Mouse (Mus musculus) adrenal gland, adult 18-20 months (tissue): Measurements from ENCODE around the gene Zfp980. TPM values are rescaled to one million over a fixed set of nuclear protein-coding genes. Genes with fewer than 3 reads are reported as not detected.
"Not testable (repeated sequence)": the region's sequence is repeated elsewhere in the genome, so short reads cannot be mapped to it uniquely, and the experiment has no call there.

ENCODE experiments used
- DNase-seq, 2 experiments: peaks; one replicate each; pipeline ENCODE4 v3.0.0; 2021 to 2022; ENCODE audit warnings: low spot score in 2 of 2
- long read RNA-seq, 2 experiments: library from polyadenylated mRNA; stranded (forward); transcript quantifications; one replicate each; pipeline ENCODE4 v2.0.0; 2021
- total RNA-seq, 2 experiments: library from RNA; stranded (reverse); gene quantifications; 1 replicate in 1 of 2; 2 replicates in 1 of 2; pipeline ENCODE4 v1.2.3; 2021

Gene Zfp980
- total RNA-seq = under 1 TPM in 1 of 2 experiments, not detected in 1; 0.20 TPM
- long read RNA-seq, experiment 1 = 0 reads
- long read RNA-seq, experiment 2 = 0 reads

DNA sequence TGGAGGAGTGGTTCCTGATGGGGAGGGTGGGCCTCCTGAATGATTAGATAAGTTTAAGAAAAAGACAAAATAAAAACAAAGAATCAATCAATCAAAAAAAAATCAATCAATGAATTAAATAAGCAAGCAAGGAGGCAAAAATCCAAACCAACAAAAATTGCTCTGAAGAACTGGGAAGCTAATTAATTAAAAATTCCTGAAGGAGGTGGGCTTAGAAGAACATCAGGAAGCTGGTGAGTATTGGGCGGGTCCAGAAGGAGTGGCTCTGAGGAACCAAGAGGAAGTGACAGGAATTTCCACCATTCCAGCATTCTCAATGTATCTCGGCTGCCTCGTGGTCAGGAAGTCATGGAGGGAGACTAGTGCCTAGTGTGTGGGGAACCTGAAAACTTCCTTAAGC lies at the start of gene Zfp980:
Zfp980 (plus strand) TSS at position 301 of the 400 bp plus-strand sequence.
- not testable (repeated sequence) for DNase-seq

DNA sequence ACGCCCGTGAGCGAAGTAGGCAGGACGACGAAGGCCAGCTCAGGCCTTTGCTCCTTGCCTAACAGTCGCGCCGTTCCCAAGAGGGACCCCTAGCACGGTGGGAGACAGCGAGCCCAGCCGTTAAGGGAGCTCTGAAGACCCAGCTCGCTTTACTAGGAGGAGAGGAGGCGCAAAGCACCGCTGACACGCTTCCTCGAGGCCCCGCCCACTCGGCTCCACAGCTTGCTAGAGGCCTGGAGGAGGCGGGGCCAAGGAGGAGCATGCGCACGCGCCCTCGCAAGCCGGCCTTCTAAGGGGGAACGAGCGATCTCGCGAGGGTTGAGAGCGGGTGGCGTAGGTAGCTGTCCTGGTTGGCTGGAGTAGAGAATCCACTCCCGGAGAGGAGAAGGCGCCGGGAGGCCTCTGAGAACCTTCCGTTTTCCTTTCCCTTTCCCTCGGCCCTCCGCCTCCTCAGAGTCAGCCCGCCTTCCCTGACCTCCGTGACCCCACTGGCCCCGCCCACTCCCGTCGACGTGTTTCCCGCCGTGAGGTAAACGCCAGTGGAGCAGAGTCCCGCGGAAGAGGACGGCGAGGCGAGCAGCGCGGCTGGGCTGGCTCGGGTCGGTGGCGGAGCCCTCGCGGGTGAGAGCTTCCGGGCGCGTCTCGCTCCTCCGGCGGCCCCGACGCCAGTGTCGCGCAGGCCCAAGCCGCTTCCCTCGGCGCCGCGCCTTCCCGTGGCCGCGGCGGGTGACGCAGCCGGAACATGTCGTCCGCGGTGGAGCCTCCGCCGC lies 29.9 kb upstream of the Zfp980 start:
- not testable (repeated sequence) for DNase-seq

DNA sequence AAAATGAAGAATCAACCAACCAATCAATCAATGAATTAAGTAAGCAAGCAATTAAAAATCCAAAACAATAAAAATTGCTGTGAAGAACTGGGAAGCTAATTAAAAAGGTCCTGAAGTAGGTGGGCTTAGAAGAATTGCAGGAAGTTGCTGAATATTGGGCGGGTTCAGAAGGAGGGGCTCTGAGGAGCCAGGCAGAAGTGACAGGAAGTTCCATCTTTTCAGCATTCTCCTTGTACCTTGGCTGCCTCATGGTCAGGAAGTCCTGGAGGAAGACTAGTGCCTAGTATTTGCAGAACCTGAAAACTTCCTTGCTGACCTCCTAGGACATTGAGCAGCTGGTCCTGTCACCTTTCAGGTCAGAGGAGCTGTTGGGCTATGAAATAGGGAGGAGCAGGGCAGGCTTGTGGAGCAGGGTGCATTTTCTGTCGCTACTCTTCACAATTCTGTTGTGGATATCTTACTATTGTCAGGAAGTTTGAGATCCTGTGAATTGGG lies 3.8 kb downstream of the Zfp980 start:
- not testable (repeated sequence) for DNase-seq

DNA sequence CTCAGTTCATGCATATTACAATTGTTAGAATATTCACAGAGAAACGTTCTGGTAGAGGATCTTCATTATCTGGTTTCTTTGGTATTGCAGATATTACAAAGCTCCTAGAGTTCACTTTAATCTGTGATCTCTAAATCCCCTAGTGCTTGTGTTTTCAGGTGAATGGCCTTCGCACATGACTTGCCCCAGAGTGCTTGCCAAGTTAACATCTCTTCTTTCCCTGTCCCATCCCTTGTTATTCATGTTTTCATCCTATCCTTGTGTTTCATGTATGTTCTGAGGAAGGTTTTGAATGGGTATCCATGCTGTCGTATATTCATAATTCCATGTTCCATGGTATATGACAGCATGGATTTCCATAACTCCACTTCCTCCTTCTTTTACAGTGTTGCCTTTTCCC lies 9.7 kb downstream of the Zfp980 start:
- not testable (repeated sequence) for DNase-seq

DNA sequence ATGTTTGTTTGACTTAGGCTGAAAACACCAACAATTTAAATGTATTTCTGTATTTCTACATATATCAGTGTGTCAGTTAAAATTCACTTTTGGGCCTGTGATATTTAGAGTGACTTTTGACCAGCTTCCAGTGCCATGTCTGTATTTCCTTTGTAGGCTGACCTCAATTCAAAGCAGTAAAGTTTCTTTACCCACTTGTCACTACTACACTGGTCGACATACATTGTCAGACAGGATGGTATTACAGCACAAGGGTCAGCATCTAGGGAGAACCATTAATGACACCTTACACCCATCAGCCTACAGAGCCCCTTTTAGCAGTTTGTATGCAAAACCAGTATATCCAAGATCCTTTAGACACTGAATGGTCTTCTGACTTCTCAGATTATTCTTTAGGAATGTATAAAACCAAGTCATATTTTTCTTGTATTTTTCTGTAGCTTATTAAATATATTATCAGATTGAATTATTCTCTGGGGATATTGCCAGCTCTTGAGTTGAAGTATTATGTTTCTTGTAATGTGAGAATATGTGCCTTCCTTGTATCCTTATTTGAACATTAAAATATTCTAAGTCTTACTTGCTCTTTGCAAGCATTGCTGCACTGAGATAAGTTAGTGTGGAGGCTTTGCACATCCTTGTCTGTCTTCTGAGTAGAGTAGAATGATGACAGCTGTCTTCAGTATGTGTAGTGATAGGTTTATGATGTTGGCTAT lies 10.3 kb downstream of the Zfp980 start:
- not testable (repeated sequence) for DNase-seq

DNA sequence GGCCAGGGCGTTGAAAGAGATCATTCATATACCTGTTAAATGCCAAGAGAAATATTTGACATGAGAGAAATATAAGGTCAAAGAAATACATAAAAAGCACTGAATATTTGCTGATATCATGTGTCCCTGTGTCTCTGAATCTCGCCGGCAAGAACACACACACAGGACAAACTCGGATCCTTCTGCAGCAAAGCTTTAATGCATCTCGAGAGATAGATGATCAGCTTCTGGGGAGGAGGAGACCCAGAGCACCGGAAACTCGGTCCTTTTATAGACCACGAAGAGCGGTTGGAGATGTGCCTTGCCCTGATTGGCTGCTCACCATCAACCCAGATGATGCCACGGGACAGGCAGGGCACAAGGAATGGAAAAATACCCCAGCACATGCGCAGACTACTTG lies 11.5 kb downstream of the Zfp980 start:
- not testable (repeated sequence) for DNase-seq

DNA sequence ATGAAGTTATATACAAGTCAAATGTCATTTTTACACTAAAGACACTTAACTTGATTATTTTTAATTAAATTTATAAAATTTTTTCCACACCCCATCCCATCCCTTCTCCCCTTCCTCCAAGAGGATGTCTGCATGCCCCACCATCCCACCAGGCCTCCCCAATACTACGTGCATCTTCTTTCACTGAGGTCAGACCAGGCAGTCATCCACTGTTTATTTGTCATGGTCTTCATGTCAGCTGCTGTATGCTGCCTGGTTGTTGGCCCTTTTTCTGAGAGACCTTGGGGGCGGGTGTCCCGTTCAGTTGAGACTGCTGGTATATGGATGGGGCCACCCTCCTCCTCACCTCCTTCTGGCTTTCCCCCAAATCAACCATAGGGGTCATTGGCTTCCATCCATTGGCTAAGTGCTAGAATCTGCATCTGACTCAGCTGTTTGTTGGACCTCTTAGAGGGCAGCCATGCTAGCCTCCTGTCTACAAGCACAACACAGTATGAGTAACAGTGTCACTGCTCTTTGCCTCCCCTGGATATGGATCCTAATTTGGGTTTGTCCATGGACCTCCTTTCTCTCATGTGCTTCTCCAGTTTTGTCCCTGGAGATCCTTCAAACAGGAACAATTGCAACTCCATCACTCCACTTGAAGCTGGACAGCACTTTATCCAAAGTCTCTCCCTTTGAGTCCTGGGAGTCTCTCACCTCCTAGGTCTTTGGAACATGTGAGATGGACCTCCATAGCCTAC lies 12.7 kb downstream of the Zfp980 start:
- DNase-seq = not testable (repeated sequence)

DNA sequence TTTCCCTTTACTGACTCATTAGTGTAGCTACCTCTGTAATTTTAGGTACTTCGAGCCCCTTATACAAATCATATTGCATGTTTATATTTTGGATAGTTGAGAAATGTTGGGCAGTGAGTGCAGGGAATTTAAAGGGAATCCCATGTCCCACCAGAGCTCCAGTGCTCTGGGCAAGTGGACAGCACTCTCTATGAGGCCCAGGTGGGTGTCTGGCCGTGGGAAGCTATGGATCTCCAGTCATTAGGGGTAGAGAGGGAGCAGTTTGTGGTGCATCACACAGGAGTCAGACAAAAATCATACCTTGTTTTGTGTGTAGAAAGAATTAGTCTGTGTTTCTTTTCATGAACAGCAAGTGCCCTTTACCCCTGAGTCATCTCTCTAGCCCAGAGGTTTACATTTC lies 15.6 kb downstream of the Zfp980 start:
- DNase-seq = not testable (repeated sequence)

DNA sequence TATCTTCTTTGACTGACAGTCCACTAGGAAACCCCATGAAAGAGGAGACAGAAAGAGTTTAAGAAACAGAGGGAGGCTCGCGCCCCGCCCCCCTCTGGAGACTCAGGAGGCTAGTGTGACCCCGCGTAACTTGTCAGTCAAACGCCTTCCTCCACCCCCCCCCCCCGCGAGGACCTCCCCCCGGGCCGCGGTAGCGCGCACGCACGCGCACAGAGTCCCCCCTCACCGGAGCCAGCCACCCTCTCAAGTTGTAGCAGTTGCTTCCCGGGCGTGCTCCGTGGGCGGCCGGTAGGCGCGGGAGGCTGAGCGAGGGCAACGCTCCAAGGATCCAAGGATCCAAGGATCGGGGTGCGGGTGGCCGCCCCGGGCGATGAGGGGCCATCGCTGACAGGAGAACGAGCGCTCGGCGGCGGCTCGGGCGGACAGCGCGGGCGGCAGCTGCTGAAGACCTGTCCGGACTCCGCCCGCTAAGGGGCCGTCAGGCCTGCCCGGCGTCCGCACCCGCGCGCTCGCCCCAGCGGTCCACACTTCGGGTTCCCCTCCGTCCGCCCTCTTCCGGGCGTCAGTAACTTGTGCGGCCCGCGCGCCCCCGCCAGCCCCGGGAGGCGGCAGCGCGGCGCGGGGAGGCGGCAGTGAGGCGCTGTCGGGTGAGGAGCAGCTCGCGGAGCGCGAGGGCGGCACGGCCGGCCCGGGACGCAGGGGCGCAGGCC lies 74.6 kb downstream of the Zfp980 start:
- not testable (repeated sequence) for DNase-seq

DNA sequence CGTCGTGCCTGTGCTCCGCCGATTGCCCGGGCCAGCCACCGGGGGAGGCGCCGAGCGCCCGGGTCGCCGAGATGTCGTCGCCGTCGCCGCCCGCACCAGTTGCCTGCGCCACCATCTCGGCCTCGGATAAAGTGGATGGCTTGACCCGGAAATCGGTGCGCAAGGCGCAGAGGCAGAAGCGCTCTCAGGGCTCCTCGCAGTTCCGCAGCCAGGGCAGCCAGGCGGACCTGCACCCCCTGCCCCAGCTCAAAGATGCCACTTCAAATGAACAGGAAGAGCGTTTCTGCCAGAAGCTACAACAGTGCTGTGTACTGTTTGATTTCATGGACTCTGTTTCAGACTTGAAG lies 75.1 kb downstream of the Zfp980 start:
- not testable (repeated sequence) for DNase-seq

Other genes starting within 250 kb of the Zfp980 start
- gene Zfp990, start 159.9 kb upstream of the Zfp980 start, total RNA-seq = under 1 TPM; 0.58 to 0.96 TPM
- 1 to 10 TPM in 1 of 2 experiments, under 1 TPM in 1; 0.64 to 2.4 TPM for gene Gm13212, start 85.5 kb upstream of the Zfp980 start, total RNA-seq
- gene Zfp986, start 198.1 kb downstream of the Zfp980 start, total RNA-seq = not detected